Mouse (Mus musculus): Measurements from ENCODE around the gene Tmed5.
"Not testable (repeated sequence)": the region's sequence is repeated elsewhere in the genome, so short reads cannot be mapped to it uniquely, and the experiment has no call there.

The Tmed5 gene

GRCm38 (mm10) chr5:108132441-108133243 lies at the start of gene Tmed5, which contains the start of gene Ccdc18:
TSS of gene Tmed5 (minus strand) at chr5:108132620.
TSS of gene Ccdc18 (plus strand) at chr5:108132875.
- peak; percentile 96 for DNase-seq (ENCODE audit: low spot score)

DNA sequence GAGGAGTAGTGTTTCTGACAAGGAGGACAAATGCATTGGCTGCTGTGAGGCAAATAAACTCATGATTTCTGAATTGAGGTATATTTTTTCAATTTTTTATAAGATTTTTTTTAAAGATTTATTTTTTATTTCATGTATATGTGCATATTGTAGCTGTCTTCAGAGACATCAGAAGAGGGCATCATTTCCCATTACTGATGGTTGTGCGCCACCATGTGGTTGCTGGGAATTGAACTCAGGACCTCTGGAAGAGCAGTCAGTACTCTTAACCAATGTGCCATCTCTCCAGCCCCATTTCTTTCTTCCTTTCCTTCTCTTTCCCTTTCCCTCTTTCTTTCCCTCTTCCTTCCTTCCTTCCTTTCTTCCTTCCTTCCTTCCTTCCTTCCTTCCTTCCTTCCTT lies 31.3 kb upstream of the Tmed5 start:
- DNase-seq (ENCODE audit: low spot score): peak; percentile 26

- DNase-seq (ENCODE audit: low spot score): no peak
Observed at GRCm38 (mm10) chr5:108160796-108161195, 28.4 kb upstream of the Tmed5 start.

- no peak for DNase-seq (ENCODE audit: low spot score)
Observed at GRCm38 (mm10) chr5:108152592-108152991, 20.2 kb upstream of the Tmed5 start.

- no peak for DNase-seq (ENCODE audit: low spot score)
Observed at GRCm38 (mm10) chr5:108131849-108132440, 475 bp downstream of the Tmed5 start.

DNA sequence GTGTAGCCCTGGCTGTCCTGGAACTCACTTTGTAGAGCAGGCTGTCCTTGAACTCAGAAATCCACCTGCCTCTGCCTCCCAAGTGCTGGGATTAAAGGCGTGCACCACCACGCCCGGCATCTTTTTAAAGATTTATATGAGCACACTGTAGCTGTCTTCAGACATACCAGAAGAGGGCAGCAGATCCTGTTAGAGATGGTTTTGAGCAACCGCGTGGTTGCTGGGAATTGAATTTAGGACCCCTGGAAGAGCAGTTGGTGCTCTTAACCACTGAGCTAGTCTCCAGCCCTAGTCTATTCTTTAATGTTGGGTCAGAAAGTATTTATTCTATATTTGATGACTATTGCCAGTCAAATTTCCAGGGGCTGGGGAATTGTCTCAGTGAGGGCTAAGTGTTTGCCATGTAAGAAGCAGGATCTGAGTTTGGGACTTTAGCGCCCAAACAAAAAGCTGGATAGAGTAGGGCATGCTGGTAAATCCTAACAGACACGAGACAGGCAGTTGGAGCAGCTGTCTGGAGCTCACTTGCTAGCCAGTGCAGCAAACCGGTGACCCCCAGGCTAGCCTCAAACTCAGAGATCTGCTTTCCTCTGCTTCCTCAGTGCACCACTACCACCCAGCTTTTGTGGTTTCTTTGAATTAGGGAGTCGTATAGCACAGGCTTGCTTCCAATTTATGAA lies 12.1 kb downstream of the Tmed5 start:
- no peak for DNase-seq (ENCODE audit: low spot score)

- DNase-seq (ENCODE audit: low spot score): no peak
Observed at GRCm38 (mm10) chr5:108117693-108118092, 14.7 kb downstream of the Tmed5 start.

DNA sequence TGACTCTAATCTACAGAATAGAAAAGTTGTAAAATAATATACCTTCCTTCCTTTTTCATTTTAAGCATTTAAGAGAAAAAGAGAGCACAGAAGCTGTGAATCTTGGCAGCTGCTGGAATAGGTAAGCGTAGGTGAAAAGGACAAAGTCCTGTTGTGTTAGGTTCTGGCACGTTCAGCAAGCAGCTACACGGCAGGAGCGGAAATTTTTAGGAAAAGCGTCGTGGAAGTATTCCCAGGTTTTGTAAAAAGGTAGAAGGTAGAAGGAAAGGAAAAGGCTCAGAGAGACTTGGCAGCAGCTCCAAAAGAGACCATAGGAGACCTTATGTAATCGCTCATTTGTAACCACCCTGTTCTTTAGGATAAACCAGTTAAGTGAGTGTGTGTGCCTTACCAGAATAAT lies 23.1 kb downstream of the Tmed5 start:
- DNase-seq (ENCODE audit: low spot score): no peak

- DNase-seq (ENCODE audit: low spot score): no peak
Observed at GRCm38 (mm10) chr5:108104306-108104705, 28.1 kb downstream of the Tmed5 start.

- no peak for DNase-seq (ENCODE audit: low spot score)
Observed at GRCm38 (mm10) chr5:108100196-108100595, 32.2 kb downstream of the Tmed5 start.

- no peak for DNase-seq (ENCODE audit: low spot score)
Observed at GRCm38 (mm10) chr5:108097676-108098075, 34.7 kb downstream of the Tmed5 start.

GRCm38 (mm10) chr5:108092731-108093130 lies 39.7 kb downstream of the Tmed5 start:
- DNase-seq (ENCODE audit: low spot score): not testable (repeated sequence)

- no peak for DNase-seq (ENCODE audit: low spot score)
Observed at GRCm38 (mm10) chr5:108085440-108085839, 47.0 kb downstream of the Tmed5 start.

DNA sequence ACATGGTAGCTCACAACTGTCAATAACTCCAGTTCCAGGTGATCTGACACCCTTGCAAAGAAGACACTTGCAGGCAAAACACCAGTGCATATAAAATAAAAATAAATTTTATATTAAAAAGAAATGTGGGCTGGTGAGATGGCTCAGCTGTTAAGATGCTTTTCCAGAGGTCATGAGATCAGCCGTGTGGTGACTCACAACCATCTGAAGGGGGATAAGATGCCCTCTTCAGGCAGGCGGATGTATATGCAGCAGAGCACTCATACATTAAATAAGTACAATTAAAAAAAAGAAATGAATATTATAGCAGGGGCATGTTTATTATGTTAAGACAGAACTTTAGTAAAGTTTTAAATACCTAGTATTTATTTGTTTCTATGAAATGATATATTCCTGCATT lies 50.0 kb downstream of the Tmed5 start:
- no peak for DNase-seq (ENCODE audit: low spot score)

- no peak for DNase-seq (ENCODE audit: low spot score)
Observed at GRCm38 (mm10) chr5:108079603-108080002, 52.8 kb downstream of the Tmed5 start.

DNA sequence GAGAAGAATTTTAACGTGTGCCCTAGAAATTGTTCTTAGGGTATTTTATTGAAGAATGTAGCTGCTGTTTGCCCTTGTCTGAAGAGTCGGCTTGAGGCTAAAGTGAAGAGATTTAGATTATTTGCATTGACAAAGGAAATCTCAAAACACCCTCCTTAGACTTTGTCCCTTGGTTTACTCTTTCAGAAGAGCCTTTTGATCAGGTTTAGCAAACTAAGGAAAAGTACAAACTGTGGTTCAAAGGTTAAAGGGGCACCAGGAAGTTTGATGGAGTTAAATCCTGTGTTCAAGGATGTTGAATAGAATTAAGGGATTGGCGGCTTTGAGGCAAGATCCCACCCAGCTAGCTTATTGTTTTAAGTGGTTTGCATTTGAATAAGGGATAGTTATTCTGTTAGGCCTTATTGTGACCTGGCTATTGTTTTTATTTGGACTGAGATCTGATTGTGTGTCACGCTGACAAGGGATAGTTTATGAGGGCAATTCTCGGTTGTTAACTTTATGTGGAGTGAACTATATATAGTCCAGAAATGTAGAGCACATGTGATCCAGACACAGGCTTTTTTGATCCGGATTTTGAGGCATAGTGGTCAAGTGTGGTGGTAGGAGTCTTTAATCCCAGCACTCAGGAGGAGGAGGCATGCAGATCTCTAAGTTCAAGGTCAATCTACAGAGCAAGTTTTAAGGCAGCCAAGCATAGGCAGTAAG lies 55.4 kb downstream of the Tmed5 start:
- DNase-seq (ENCODE audit: low spot score): no peak

DNA sequence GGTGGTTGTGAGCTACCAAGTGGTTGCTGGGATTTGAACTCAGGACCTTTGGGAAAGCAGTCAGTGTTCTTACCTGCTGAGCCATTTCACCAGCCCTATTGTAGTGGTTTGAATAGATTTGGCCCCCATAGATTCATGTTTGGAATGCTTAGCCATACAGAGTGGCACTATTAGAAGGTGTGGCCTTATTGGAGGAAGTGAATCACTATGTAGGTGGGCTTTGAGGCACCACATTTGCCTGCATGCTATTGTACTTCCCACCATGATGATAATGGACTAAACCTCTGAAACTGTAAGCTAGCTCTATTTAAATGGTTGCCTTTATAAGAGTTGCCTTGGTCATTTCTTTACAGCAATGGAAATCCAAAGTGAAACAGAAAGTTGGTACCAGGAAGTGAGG lies 56.2 kb downstream of the Tmed5 start:
- DNase-seq (ENCODE audit: low spot score): no peak

DNA sequence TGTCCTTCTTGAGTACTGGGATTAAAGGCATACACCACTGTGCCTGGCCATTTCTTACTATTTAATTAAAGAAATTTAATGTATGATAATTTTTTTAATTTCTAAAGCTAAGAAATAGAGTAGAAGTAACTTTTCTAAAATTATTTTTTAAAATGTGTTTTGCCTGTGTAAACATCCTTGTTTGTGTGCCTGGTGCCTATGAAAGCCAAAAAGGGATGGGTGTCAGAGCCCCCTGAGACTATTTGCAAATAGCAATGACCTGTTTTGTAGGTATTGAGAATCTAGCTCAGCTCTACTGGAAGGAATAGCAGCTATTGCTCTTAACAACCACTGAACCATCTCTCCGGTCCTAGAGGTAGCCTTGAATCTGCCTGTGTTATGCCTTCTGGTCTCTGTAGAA lies 60.1 kb downstream of the Tmed5 start:
- DNase-seq (ENCODE audit: low spot score): no peak

- peak; percentile 97 for DNase-seq (ENCODE audit: low spot score)
Observed at GRCm38 (mm10) chr5:108065465-108066411, 66.7 kb downstream of the Tmed5 start, which contains the start of gene Mtf2. TSS of gene Mtf2 (plus strand) at chr5:108065674.

GRCm38 (mm10) chr5:108060413-108060812 lies 72.0 kb downstream of the Tmed5 start:
- no peak for DNase-seq (ENCODE audit: low spot score)
